Mouse (Mus musculus) C2C12 (cell line): ENCODE results near the gene Gm20835. TPM values are rescaled to one million over a fixed set of nuclear protein-coding genes. Genes with fewer than 3 reads are reported as not detected.
"Not testable (repeated sequence)": the region's sequence is repeated elsewhere in the genome, so short reads cannot be mapped to it uniquely, and the experiment has no call there.

ENCODE experiments used
- H3K27me3 ChIP-seq: one replicate; pipeline ENCODE4 v1.6.1; 2011; ENCODE audit not compliant: control insufficient read depth, insufficient read depth, insufficient read length
- H3K36me3 ChIP-seq: one replicate; pipeline ENCODE4 v1.6.1; 2011; ENCODE audit not compliant: control insufficient read depth, insufficient read depth
- H3K4me3 ChIP-seq: one replicate; pipeline ENCODE4 v1.5.1; 2011; ENCODE audit warnings: mild to moderate bottlenecking, control low read depth; ENCODE audit not compliant: poor library complexity, insufficient read depth, severe bottlenecking
- H3K79me2 ChIP-seq: one replicate; pipeline ENCODE4 v1.6.1; 2011; ENCODE audit not compliant: control insufficient read depth, insufficient read depth
- H3K79me3 ChIP-seq: one replicate; pipeline ENCODE4 v1.6.1; 2011; ENCODE audit warnings: low read depth, control low read depth
- H3ac ChIP-seq: one replicate; pipeline ENCODE3; 2011; ENCODE audit warnings: low read depth; ENCODE audit not compliant: control insufficient read depth, insufficient read length
- long read RNA-seq, 2 experiments: library from polyadenylated mRNA; unstranded; transcript quantifications; one replicate each; pipeline ENCODE4 v2.0.0; 2019 to 2020
- polyA plus RNA-seq: library from polyadenylated mRNA; unstranded; fragments of >200 nt; fragmentation: generic; extraction: Trizol; gene quantifications from one replicate; pipeline ENCODE4 v1.2.1, GENCODE M21; 2012; ENCODE audit warnings: missing spikeins

The Gm20835 gene
- not detected for polyA plus RNA-seq
- long read RNA-seq, experiment 1 = 0 reads
- long read RNA-seq, experiment 2 = 0 reads

DNA sequence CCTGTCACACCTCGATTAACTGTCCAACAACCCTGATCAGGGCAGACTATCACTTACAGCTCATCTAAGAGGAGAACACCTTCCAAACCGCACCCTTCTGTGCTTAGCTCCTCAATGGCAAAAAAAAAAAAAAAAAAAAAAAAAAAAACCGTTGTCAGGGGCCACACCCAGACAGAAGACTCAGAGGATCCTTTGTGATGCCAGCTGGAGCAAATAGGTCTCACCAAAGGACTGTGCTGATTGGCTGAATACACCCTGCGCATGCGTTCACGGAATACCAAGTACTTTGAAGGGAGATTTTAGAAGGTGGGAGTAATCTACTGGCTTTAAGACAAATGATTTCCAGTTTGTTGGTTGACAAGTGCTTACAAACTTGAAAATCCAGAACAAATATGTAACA, at the start of gene Gm20835:
Gene Gm20835, minus strand, starts transcription at position 101 of the 400 bp plus-strand sequence.
- H3K79me3 ChIP-seq, H3ac ChIP-seq, H3K4me3 ChIP-seq, H3K27me3 ChIP-seq, H3K79me2 ChIP-seq, H3K36me3 ChIP-seq: not testable (repeated sequence)
